Mouse (Mus musculus): Measurements from ENCODE around the gene Cdh20.
"Not testable (repeated sequence)": the region's sequence is repeated elsewhere in the genome, so short reads cannot be mapped to it uniquely, and the experiment has no call there.

Gene Cdh20

DNA sequence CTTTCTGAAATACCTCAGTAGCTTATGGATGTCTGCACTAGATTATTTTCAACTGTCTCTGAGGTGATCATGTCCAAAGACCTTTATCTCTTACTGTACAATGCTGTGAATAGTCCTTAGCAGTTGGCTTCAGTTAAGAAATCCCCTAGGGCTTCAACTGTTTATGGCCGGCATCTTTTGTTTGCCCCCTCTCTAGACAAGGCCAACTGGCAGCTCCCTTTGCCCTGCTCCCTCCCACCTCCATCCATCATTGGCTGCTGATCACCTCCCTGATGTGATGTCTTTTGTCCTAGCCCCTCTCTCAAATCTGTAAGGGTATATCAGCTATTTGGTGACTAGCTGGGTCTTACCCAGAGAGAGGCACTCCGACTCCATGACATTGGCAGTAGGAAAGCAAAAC is 148.2 kb downstream of the Cdh20 start:
- DNase-seq (ENCODE audit: low read depth, low spot score) = no peak

DNA sequence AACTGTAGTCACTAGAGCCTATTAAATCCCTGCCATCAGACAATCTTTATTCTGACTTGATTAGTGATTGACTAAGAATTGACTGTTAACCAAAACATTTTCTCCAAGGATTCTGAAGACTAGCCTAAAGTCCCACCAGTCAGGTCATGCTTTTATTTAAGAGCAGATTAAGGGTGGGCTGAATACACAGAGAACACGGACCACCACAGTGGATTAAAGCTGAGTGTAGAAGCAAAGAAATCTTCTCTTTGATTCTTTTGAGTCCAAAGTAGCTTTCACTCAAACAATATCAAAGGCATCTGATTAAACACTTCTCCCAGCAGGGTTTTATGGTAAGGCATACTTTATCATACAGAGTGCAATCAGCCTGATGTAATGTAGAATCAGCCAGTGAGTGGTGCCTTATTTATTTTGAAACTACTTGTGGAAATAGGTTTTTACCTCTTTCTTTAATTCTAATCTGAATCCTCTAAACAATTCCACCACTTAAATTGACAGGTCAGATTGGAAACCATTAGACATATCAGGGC is 149.0 kb downstream of the Cdh20 start:
- no peak for DNase-seq (ENCODE audit: low read depth, low spot score)

GRCm38 (mm10) chr1:104933051-104933450 is 164.7 kb downstream of the Cdh20 start:
- no peak for DNase-seq (ENCODE audit: low read depth, low spot score)

GRCm38 (mm10) chr1:104936966-104937365 is 168.6 kb downstream of the Cdh20 start:
- DNase-seq (ENCODE audit: low read depth, low spot score) = no peak

DNA sequence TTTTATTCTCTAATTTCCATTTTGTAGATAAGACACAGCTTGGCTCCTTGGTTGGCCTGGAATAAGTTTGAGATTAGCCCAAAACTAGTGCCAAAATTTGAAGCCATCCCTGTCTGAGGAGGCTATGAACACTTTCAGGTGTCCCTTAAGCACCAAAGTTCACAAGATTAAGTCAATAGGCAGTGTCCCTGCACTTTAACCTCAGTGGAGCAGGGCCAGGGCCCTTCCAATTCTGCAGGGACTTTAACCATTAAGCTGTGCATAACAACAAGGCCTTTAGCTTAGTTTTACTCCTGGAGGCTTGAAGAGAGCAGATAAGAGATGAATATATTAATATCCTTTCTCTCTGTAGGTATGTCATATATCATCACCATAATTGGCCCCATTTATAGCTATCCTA is 170.8 kb downstream of the Cdh20 start:
- DNase-seq (ENCODE audit: low read depth, low spot score) = no peak

GRCm38 (mm10) chr1:104944470-104945109 is 176.3 kb downstream of the Cdh20 start:
- peak; percentile 29 for DNase-seq (ENCODE audit: low read depth, low spot score)

DNA sequence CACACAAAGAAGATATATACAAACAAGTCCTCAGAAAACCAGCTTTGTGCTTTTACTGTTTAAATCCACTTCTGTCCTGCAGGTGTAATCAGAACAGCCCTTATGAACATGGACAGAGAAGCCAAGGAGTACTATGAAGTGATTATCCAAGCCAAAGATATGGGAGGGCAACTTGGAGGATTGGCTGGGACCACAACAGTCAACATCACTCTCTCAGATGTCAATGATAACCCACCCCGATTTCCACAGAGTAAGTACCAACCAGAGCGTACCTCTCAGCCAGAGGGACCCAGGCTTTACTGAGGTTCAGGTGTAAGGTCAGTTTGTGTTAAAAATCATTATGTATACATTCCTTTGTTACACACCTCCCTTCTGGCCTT is 176.8 kb downstream of the Cdh20 start:
- no peak for DNase-seq (ENCODE audit: low read depth, low spot score)

- DNase-seq (ENCODE audit: low read depth, low spot score) = not testable (repeated sequence)
Measured at GRCm38 (mm10) chr1:104949640-104950039, 181.3 kb downstream of the Cdh20 start.

DNA sequence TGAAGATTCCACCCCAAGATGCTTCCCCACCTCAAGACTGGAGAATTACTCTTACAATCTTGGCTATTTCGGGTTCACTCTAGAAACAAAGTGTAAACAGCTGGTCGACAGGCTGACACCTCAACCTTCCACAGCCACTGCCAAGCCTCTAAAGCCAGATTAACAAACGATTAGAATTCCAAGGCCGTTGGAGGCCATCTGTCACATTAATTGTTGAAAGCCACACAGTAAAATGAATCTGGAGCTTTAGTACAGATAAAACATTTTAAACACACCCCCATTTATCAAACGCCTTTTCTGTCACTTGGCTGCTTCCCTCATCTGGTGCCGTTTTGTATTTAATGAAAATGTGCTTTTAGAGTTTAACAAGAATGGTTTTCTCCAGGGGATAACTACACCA is 188.7 kb downstream of the Cdh20 start:
- no peak for DNase-seq (ENCODE audit: low read depth, low spot score)

DNA sequence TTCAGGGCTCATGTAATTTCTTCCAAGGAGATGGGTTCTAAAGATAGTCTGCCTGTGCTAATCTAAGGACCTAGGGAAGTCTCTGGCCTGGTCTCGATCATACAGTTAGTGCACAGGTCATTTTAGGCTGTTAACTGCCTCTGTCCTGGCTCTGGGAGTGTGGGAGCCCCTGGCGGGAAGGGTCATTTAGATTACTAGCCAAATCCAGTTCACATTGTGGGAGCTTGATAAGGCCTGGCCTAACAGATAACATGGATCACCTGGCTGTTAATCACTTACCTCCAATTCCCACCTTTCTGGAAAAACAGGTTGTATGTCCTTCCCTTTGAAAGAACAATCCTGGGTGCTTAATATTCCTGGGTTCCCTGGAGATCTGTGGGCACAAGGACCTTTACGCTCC is 193.3 kb downstream of the Cdh20 start:
- no peak for DNase-seq (ENCODE audit: low read depth, low spot score)

DNA sequence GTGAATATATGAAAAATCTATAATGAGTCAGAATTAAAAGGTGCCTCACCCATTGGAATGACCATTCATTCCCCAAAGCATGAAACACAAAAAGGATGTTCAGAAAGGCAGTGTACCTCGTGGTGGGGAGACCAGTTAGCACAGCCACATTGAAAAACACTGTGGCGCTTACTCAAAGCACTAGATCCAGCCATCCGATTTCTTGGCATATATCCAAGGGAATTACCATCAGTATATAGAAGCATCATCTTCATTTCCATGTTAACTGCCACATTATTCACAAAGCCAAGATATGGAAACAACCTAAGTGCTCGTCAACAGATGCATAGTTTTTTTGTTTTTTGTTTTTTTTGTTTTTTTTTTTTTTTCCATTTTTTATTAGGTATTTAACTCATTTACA is 193.9 kb downstream of the Cdh20 start:
- DNase-seq (ENCODE audit: low read depth, low spot score) = no peak

- no peak for DNase-seq (ENCODE audit: low read depth, low spot score)
Measured at GRCm38 (mm10) chr1:104979068-104979467, 210.7 kb downstream of the Cdh20 start.

DNA sequence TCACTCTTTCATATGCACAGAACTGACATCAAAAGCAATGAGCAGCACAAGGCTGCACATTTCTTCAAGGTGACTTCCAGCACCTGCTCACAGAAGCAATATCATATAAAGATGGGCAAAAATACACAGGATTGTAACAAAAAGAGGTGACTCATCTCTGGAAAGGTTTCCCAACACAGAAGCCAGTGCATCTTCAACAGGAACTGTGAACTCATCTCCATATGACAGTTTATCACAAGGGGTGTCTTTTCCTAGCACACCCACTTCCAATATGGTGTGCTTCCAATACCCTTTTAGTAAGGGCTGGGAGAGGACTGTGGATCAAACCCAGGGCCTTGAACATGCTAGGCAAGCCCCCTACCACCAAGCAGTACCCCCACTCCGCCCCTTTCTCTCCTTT is 211.9 kb downstream of the Cdh20 start:
- DNase-seq (ENCODE audit: low read depth, low spot score) = no peak

DNA sequence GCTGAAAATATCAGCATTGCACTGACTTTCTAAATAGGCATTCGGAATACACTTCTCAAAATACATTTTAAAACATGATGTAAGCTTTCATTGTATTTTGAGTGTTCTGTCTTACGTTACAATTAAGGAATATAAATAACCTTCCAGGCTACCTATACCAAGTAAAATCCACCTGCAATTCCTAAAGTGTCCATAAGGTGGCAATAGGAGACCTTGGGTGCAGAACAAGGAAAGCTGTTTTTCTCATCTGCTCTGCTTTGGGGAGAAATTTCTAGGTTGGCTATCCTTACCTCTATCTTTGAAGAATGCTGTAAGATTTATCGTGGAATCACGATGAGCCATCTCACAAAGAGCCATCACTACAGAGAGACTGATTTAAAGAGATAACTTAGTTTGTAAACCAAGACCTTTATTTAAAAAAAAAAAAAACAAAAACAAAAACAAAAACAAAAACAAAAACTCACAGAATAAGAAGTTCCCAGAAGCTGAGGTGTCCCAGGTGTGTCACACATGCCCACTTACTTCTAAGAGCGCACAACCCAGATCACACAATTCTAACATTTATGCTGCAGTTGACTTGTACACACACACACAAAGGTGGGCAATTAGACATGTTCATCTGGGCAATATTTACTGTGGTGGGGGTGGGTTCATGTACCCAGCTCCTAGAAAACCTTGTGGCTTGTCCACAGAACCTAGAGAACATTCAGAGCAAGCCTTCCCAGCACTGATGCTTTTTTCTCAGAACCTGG is 218.1 kb downstream of the Cdh20 start:
- peak; percentile 63 for DNase-seq (ENCODE audit: low read depth, low spot score)

GRCm38 (mm10) chr1:104987526-104987925 is 219.2 kb downstream of the Cdh20 start:
- DNase-seq (ENCODE audit: low read depth, low spot score) = no peak

- DNase-seq (ENCODE audit: low read depth, low spot score) = no peak
Measured at GRCm38 (mm10) chr1:104992441-104992840, 224.1 kb downstream of the Cdh20 start.

DNA sequence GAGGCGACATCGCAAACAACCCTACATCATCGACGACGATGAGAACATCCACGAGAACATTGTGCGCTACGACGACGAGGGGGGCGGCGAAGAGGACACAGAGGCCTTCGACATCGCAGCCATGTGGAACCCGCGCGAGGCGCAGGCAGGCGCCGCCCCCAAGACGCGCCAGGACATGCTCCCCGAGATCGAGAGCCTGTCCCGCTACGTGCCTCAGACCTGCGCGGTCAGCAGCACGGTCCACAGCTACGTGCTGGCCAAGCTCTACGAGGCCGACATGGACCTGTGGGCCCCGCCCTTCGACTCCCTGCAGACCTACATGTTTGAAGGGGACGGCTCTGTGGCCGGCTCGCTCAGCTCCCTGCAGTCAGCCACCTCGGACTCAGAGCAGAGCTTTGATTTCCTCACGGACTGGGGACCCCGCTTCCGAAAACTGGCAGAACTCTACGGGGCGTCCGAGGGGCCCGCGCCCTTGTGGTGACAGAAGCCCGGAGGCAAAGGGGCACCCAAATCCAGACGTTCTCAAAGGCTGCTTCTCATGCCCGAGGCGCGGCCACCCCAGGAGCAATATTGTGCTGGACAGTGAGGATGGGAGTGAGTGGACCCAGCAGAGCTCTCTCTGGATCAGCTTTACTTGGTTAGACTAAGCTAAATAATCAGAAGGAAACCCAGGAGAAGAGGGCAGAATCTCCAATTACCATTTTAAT is 225.7 kb downstream of the Cdh20 start:
- no peak for DNase-seq (ENCODE audit: low read depth, low spot score)

GRCm38 (mm10) chr1:104994612-104994986 is 226.3 kb downstream of the Cdh20 start:
- DNase-seq (ENCODE audit: low read depth, low spot score) = no peak

DNA sequence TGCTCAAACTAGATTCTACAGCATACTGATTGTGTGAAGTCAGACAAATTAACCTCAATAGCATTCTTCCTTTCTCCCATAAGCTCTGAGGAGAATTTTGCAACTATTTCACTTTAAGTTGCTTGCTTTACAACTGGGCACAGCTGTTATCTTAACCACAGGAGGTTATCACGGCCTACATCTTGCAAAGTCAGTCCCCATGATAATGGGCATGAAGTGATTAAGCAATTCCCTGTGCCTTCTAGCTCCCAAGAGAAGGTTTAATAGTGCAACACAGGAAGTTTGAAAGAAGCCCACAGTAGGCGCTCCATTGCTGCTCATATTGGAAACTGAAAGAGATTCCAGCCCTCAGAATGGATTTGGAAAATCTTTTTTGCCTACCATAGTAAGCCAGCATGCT is 229.5 kb downstream of the Cdh20 start:
- DNase-seq (ENCODE audit: low read depth, low spot score) = no peak

- no peak for DNase-seq (ENCODE audit: low read depth, low spot score)
Measured at GRCm38 (mm10) chr1:105002179-105002578, 233.8 kb downstream of the Cdh20 start.

DNA sequence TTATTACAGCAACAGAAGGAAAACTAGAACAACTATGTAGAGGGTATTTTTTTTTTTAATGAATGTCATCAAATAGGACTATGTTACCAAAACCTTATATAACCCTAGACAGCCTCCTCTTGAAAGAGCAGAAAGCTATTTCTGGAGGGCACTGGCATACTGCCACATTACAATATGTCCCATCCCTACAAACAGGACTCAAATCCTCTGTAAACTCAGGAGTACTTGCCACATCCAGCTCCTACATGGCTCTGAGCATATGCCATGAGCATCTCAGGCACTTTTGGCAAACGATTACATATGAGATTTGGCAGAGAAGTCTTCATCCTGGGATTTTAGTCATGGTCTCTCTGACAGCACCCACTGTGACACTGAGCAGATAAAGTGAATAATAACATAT is 235.5 kb downstream of the Cdh20 start:
- DNase-seq (ENCODE audit: low read depth, low spot score) = no peak

- no peak for DNase-seq (ENCODE audit: low read depth, low spot score)
Measured at GRCm38 (mm10) chr1:105012616-105013015, 244.3 kb downstream of the Cdh20 start.

GRCm38 (mm10) chr1:105013291-105013690 is 245.0 kb downstream of the Cdh20 start:
- no peak for DNase-seq (ENCODE audit: low read depth, low spot score)
